Mouse (Mus musculus) liver, adult 2 months (tissue): ENCODE data around the gene Pbrm1. TPM values are rescaled to one million over a fixed set of nuclear protein-coding genes. Genes with fewer than 3 reads are reported as not detected.
A peak's percentile ranks its signal among the peaks of the same experiment; 100 is the strongest.

Experiments used
- DNase-seq: peaks from one replicate; pipeline ENCODE4 v3.0.0-alpha.2; 2011; ENCODE audit warnings: low read depth, low spot score; ENCODE audit errors: extremely low read depth
- H3K27ac ChIP-seq: fragments of 200-500 bp; replicated peaks from 2 replicates; pipeline ENCODE4 v1.5.1; 2012; ENCODE audit warnings: low read depth, mild to moderate bottlenecking, control low read depth, inconsistent platforms, low read length; ENCODE audit not compliant: insufficient read depth
- H3K27me3 ChIP-seq: fragments of 200-500 bp; 2 replicates; pipeline ENCODE4 v1.6.1; 2012; ENCODE audit warnings: mild to moderate bottlenecking, moderate library complexity, low read length, inconsistent platforms; ENCODE audit not compliant: control insufficient read depth, insufficient read depth
- H3K36me3 ChIP-seq: fragments of 200-500 bp; 2 replicates; pipeline ENCODE4 v1.6.1; 2012; ENCODE audit warnings: low read length, inconsistent platforms; ENCODE audit not compliant: control insufficient read depth, insufficient read depth
- H3K4me1 ChIP-seq: fragments of 200-500 bp; 2 replicates; pipeline ENCODE4 v1.6.1; 2011; ENCODE audit warnings: low read length; ENCODE audit not compliant: control insufficient read depth, insufficient read depth
- H3K4me3 ChIP-seq: fragments of 200-500 bp; 2 replicates; pipeline ENCODE4 v1.5.1; 2011; ENCODE audit warnings: low read depth, mild to moderate bottlenecking, control low read depth, low read length, moderate library complexity; ENCODE audit not compliant: insufficient read depth
- H3K79me2 ChIP-seq: fragments of 200-500 bp; 2 replicates; pipeline ENCODE4 v1.6.1; 2012; ENCODE audit warnings: inconsistent platforms, mild to moderate bottlenecking, low read length, moderate library complexity; ENCODE audit not compliant: control insufficient read depth, insufficient read depth
- H3K9ac ChIP-seq: fragments of 200-500 bp; 2 replicates; pipeline ENCODE4 v1.6.1; 2012; ENCODE audit warnings: low read depth, mild to moderate bottlenecking, control low read depth, inconsistent platforms, low read length
- CTCF ChIP-seq: fragments of 200-500 bp; IDR thresholded peaks from 2 replicates; pipeline ENCODE4 v1.5.1; 2011; ENCODE audit warnings: low read depth, low read length, control low read depth
- POLR2A ChIP-seq: fragments of 200-500 bp; IDR thresholded peaks from 2 replicates; pipeline ENCODE4 v1.6.1; 2011; ENCODE audit warnings: low read length, control low read depth; ENCODE audit not compliant: insufficient read depth; ENCODE audit errors: extremely low read depth
- WGBS: fragments of 180-500 bp; shearing (Covaris S2); methylation state at CpG from one replicate; pipeline ENCODE4 v1.1.7; 2018; 5-methylcytosine and 5-hydroxymethylcytosine counted together
- polyA plus RNA-seq: library from polyadenylated mRNA; depleted of rRNA; stranded (reverse); fragments of >200 nt; gene quantifications from 2 replicates; pipeline ENCODE4 v1.2.3, GENCODE M21; 2012
- total RNA-seq: library from RNA; depleted of rRNA; stranded (reverse); fragments of >200 nt; gene quantifications from 2 replicates; pipeline ENCODE4 v1.2.3, GENCODE M21; 2014

Gene Pbrm1
- total and polyA plus RNA-seq, 2 experiments = 6.3 to 26.3 TPM

GRCm38 (mm10) chr14:31133023-31133665 is 114.2 kb downstream of the Pbrm1 start:
- H3K27ac ChIP-seq = no peak overlapping the region
- DNase-seq = no peak
- H3K4me1 ChIP-seq = peaks cover 4% of the 10 kb centered on the region; the same call in 1 of the 2 replicates
- no peaks in the 10 kb centered on the region; the same call in 1 of the 2 replicates for H3K27me3 ChIP-seq
- no peaks in the 10 kb centered on the region for H3K36me3 ChIP-seq
- H3K4me3 ChIP-seq = no peak overlapping the region
- 69% methylated on average over 11 of the region's 11 CpGs for WGBS
- no peaks in the 10 kb centered on the region for H3K79me2 ChIP-seq
- H3K9ac ChIP-seq = no peak overlapping the region
- TF ChIP-seq CTCF = no peak
- TF ChIP-seq POLR2A = no peak

GRCm38 (mm10) chr14:31134015-31135000 is 115.4 kb downstream of the Pbrm1 start:
- H3K27me3 ChIP-seq = no peaks in the 10 kb centered on the region; the same call in 1 of the 2 replicates
- no peaks in the 10 kb centered on the region for H3K79me2 ChIP-seq
- no peaks in the 10 kb centered on the region for H3K36me3 ChIP-seq
- H3K9ac ChIP-seq = no peak overlapping the region
- H3K4me3 ChIP-seq = no peak overlapping the region
- no peak for DNase-seq
- WGBS = 85% methylated on average over 25 of the region's 25 CpGs
- H3K27ac ChIP-seq = no peak overlapping the region
- TF ChIP-seq CTCF (no peak), POLR2A (no peak)
- H3K4me1 ChIP-seq = peaks cover 4% of the 10 kb centered on the region; the same call in 1 of the 2 replicates

GRCm38 (mm10) chr14:31135495-31136410 is 116.8 kb downstream of the Pbrm1 start:
- Histone ChIP-seq H3K9ac (no peak overlapping the region), H3K27ac (no peak overlapping the region), H3K4me3 (no peak overlapping the region), H3K4me1 (no peaks in the 10 kb centered on the region; the same call in 1 of the 2 replicates), H3K79me2 (no peaks in the 10 kb centered on the region), H3K36me3 (no peaks in the 10 kb centered on the region), H3K27me3 (no peaks in the 10 kb centered on the region; the same call in 1 of the 2 replicates)
- WGBS = 94% methylated on average over 34 of the region's 34 CpGs
- DNase-seq = no peak
- TF ChIP-seq CTCF (no peak), POLR2A (no peak)

- H3K4me1 ChIP-seq = no peaks in the 10 kb centered on the region
- no peaks in the 10 kb centered on the region for H3K36me3 ChIP-seq
- 84% methylated on average over 26 of the region's 26 CpGs for WGBS
Measured at GRCm38 (mm10) chr14:31136411-31137280, 117.7 kb downstream of the Pbrm1 start.

More at GRCm38 (mm10) chr14:31136411-31137280, 117.7 kb downstream of the Pbrm1 start:
- Histone ChIP-seq H3K4me3 (no peak overlapping the region), H3K79me2 (no peaks in the 10 kb centered on the region), H3K9ac (no peak overlapping the region), H3K27me3 (no peaks in the 10 kb centered on the region), H3K27ac (peak overlapping the region; percentile 27; the same call in 1 of the 2 replicates)
- DNase-seq = no peak
- TF ChIP-seq POLR2A (no peak), CTCF (no peak)
